Mouse (Mus musculus) cerebellum, adult 9-10 months (tissue): ENCODE data around the gene Pxn.

Experiments used
- DNase-seq: peaks from one replicate; pipeline ENCODE4 v3.0.0; 2022

Gene Pxn

GRCm38 (mm10) chr5:115586166-115586565 lies 79.7 kb downstream of the Pxn start:
- no peak for DNase-seq

- no peak for DNase-seq
These were observed 80.3 kb downstream of the Pxn start for GRCm38 (mm10) chr5:115586780-115587179.

- no peak for DNase-seq
These were observed 84.6 kb downstream of the Pxn start for GRCm38 (mm10) chr5:115591028-115591427.

GRCm38 (mm10) chr5:115591506-115591905 lies 85.0 kb downstream of the Pxn start:
- no peak for DNase-seq

GRCm38 (mm10) chr5:115603561-115603960 lies 97.1 kb downstream of the Pxn start:
- no peak for DNase-seq
